Mouse (Mus musculus) fibroblast of lung, adult 2 months (primary cell): ENCODE results near the gene 4930470P17Rik.

Experiments used
- DNase-seq: peaks from one replicate; pipeline ENCODE4 v3.0.0-alpha.2; 2011; ENCODE audit warnings: low read depth

Gene 4930470P17Rik

DNA sequence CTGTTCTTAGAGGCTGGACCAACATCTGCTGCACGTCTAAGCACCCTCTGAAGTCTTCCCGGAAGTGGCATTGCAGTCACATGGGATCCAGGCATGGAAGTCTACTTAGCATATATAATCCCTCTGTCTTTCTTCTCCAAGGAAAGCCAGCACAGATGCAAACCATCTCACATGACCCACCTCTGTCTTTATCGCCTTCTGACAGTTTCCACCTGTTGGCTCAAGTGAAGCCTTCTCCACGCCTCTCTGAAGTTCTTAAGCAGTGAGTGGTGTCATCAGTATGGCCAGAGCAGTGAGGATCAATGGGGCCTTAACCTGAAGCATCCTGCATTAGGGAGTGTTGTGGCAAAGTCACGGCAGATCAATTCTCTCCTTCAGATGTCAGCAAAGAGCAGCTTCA is 23.2 kb downstream of the 4930470P17Rik start:
- DNase-seq = no peak

DNA sequence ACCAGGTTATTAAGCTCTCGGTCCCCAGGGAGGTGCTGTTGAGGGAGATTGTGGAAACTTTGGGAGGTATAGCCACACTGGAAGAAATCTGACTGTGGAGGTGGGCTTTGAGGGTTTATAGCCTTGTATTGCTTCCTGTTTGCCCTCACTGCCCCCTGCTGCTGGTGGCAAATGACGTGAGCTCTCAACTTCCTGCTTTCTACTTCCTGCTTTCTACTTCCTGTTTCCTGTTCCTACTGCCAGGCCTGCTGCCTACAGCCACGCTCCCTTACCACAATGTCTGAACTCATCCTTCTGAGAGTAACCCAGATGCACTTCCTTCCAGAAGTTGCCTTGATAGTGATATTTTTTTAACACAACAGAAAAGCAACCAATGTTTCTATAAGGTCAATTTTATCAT is 24.3 kb downstream of the 4930470P17Rik start:
- DNase-seq = no peak

GRCm38 (mm10) chr2:170576077-170576476 is 25.7 kb downstream of the 4930470P17Rik start:
- DNase-seq = peak; percentile 15

- DNase-seq = no peak
These were observed 36.8 kb downstream of the 4930470P17Rik start for GRCm38 (mm10) chr2:170564995-170565394.

- DNase-seq = no peak
These were observed 37.6 kb downstream of the 4930470P17Rik start for GRCm38 (mm10) chr2:170563956-170564855.

DNA sequence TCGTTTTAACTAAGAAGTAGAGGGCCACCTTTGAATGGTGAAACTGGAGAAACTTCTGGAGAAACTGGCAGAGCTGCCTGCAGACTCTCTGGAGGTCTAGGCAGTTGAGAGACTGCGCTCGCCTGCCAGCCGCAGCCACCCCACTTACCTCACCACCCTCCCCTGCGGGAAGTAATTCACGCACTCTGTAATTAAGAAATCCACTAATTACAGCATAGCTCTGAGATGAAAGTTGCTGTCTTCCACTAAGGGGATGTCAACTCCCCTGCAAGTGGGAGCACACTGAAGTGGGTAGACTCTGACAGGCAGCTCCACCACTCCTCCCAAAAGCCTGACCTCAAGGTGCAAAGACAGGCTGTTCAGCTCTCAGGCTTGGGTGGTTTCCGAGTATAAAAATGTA is 49.7 kb downstream of the 4930470P17Rik start:
- DNase-seq = no peak

- DNase-seq = no peak
These were observed 51.6 kb downstream of the 4930470P17Rik start for GRCm38 (mm10) chr2:170550240-170550639.

- DNase-seq = no peak
These were observed 52.7 kb downstream of the 4930470P17Rik start for GRCm38 (mm10) chr2:170549146-170549545.

GRCm38 (mm10) chr2:170548046-170548445 is 53.8 kb downstream of the 4930470P17Rik start:
- no peak for DNase-seq

- no peak for DNase-seq
These were observed 54.3 kb downstream of the 4930470P17Rik start for GRCm38 (mm10) chr2:170547526-170547925.

DNA sequence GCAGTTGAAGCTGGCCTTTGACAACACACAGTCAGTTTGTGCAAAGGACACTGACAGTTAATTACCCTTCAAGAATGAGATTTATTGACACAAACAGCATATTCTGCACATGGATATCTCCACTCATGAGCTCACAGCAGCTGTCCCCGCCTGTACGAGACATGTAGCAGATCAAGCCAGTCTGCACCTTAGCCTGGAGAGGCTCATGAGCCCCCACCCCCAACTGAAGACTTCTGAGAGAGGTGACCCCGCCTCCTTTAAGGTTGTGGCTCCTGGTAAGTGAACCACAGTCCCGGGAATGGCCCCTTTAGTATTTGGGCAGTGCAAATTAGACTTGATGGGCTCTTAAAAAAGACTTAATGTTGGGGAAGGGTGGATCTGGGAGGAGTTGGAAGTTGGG is 56.1 kb downstream of the 4930470P17Rik start:
- no peak for DNase-seq

- DNase-seq = no peak
These were observed 56.9 kb downstream of the 4930470P17Rik start for GRCm38 (mm10) chr2:170544950-170545349.

DNA sequence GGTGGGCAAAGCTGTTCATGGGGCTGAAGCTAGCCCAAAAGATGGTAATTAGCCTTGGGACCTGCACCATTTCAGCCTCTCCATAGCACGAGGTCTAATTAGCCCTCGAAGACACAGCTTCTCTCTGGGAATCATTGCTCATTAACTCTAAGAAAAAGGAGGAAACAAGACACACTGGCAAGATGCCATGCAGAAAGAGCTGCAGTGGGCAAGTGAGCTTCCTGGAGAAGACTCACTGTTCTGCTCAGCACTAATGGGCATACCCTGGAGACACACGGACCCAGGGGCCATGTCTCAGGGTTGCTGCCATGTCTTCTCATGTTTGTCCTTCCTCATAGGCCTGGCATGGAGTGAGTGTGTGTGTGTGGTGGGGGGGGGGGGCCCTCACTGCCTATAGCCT is 57.7 kb downstream of the 4930470P17Rik start:
- DNase-seq = no peak

DNA sequence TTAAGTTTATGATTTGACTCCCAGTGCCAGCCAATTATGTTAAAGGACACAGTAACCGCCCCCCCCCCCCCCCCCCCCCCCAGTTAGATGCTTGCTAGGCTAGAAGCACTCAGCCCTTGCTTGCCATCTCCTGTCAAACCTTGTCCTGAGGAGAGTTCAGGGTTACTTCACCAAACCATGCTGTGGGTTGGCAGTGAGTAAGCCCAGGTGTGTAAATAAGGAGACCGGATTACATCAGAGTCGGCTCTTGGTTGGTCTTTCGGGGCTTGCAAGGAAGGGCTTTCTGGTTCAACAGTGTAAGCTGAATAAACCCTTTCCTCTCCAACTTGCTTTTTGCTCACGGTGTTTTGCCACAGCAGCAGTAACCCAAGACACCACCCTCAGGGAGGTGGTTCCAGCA is 58.2 kb downstream of the 4930470P17Rik start:
- DNase-seq = no peak

- no peak for DNase-seq
These were observed 62.6 kb downstream of the 4930470P17Rik start for GRCm38 (mm10) chr2:170539211-170539610.

GRCm38 (mm10) chr2:170535841-170536240 is 66.0 kb downstream of the 4930470P17Rik start:
- DNase-seq = no peak

DNA sequence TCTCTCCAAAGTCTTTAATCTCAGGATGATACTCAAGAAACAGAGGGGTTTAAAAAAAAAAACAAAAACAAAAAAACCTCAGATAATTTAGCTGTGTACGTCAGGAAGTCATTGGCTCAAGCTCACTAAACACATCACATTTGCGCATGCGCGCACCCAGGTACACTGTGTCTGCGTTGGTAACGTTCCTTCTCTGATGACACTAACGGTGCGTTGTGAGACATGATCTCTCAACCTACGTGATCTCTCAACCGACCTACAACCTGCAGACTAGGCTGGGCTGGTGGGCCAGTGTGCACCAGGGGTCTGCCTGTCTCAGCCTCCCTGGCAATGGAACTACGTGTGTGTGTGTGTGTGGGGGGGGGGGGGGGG is 67.0 kb downstream of the 4930470P17Rik start:
- DNase-seq = no peak

- DNase-seq = no peak
These were observed 67.6 kb downstream of the 4930470P17Rik start for GRCm38 (mm10) chr2:170534116-170534802.

- DNase-seq = no peak
These were observed 71.6 kb downstream of the 4930470P17Rik start for GRCm38 (mm10) chr2:170530256-170530655.

- no peak for DNase-seq
These were observed 72.1 kb downstream of the 4930470P17Rik start for GRCm38 (mm10) chr2:170529766-170530165.
